Mouse (Mus musculus) spleen, adult 2 months (tissue): Measurements from ENCODE around the gene Mycbp2.

Experiments used
- CTCF ChIP-seq: fragments of 200-500 bp; IDR thresholded peaks from 2 replicates; pipeline ENCODE4 v1.5.1; 2011; ENCODE audit warnings: mild to moderate bottlenecking, inconsistent platforms; ENCODE audit not compliant: insufficient read depth, insufficient read length, insufficient replicate concordance; ENCODE audit errors: extremely low read depth
- POLR2A ChIP-seq: fragments of 200-500 bp; IDR thresholded peaks from 2 replicates; pipeline ENCODE4 v1.6.1; 2011; ENCODE audit warnings: low read depth, low read length, inconsistent platforms

- TF ChIP-seq CTCF (no peak), POLR2A (no peak)
These were observed 50.4 kb downstream of the Mycbp2 start for GRCm38 (mm10) chr14:103296227-103296626.
